Mouse (Mus musculus): ENCODE results near the gene Rem2. TPM values are rescaled to one million over a fixed set of nuclear protein-coding genes. Genes with fewer than 3 reads are reported as not detected.

The Rem2 gene
- polyA plus RNA-seq, 1 experiment = 0.22 TPM

DNA sequence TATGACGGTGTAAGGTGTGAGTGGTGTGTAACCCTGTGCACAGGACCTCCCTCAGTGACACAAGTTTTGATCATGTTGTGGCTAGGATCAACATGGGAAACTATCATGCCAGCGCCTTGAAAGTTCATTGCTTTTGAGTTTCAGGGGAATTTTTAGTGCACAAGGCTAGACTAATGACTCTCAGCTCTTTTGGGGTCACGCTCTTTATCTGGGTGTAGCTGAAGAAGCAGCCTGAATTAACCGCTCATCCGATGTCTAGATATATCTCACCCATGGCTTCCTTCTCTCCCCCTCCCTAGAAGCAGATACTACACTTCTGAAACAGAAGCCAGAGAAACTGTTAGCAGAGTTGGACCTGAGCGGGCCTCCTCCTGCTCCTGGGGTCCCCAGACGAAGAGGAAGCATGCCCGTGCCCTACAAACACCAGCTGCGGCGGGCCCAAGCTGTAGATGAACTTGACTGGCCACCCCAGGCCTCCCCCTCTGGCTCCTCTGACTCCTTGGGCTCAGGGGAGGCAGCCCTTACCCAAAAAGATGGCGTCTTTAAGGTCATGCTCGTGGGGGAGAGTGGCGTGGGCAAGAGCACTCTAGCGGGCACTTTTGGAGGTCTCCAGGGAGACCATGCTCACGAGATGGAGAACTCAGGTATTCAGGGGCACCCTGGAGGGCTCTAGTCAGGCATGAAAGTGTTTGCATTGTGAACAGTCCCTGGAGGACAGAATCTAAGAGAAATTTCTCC, 1.4 kb downstream of the Rem2 start:
- DNase-seq (ENCODE audit: low read depth in 1 of 2, low spot score in 2 of 2) = no peak
- Histone ChIP-seq H3K27me3 (ENCODE audit: control insufficient read depth, insufficient read depth, low read length) (no peaks in the 10 kb centered on the region), H3K27ac (ENCODE audit: insufficient read depth, low read length) (no peak overlapping the region), H3K36me3 (ENCODE audit: control insufficient read depth, insufficient read depth, low read length) (no peaks in the 10 kb centered on the region), H3K4me1 (ENCODE audit: control insufficient read depth, insufficient read depth, insufficient read length) (peaks cover 34% of the 10 kb centered on the region), H3K4me3 (ENCODE audit: extremely low read depth, insufficient read depth, insufficient read length) (no peak overlapping the region)
- TF ChIP-seq CTCF (IDR thresholded peaks at IDR 0.05; ENCODE audit: extremely low read depth, insufficient read depth, insufficient read length, insufficient replicate concordance) (no peak), POLR2A (IDR thresholded peaks at IDR 0.05; ENCODE audit: low read depth, low read length) (no peak)
- 49% methylated on average over 15 of the region's 15 CpGs for WGBS

DNA sequence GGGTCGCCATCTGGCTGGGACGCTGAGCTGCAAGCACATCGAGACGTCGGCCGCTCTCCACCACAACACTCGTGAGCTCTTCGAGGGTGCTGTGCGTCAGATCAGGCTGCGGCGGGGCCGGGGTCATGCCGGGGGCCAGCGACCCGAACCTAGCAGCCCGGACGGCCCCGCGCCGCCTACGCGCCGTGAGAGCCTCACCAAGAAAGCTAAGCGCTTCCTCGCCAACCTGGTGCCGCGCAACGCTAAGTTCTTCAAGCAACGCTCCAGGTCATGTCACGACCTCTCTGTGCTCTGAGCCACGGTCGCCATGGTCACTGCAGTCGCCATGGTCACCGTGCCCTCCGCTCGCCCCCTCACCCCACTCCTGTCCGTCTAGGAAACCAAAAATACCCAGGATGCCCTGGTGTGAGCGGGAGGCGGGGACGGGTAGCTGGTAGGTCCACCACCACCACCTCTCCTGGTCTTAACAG, 3.6 kb downstream of the Rem2 start:
- Histone ChIP-seq H3K4me3 (ENCODE audit: extremely low read depth, insufficient read depth, insufficient read length) (peak overlapping the region; percentile 66; the same call in 1 of the 2 replicates), H3K36me3 (ENCODE audit: control insufficient read depth, insufficient read depth, low read length) (no peaks in the 10 kb centered on the region), H3K4me1 (ENCODE audit: control insufficient read depth, insufficient read depth, insufficient read length) (peaks cover 34% of the 10 kb centered on the region), H3K27ac (ENCODE audit: insufficient read depth, low read length) (no peak overlapping the region), H3K27me3 (ENCODE audit: control insufficient read depth, insufficient read depth, low read length) (no peaks in the 10 kb centered on the region)
- DNase-seq (ENCODE audit: low read depth in 1 of 2, low spot score in 2 of 2) = peak in 1 of 2 experiments; percentile 46
- no peak for TF ChIP-seq POLR2A (IDR thresholded peaks at IDR 0.05; ENCODE audit: low read depth, low read length)
- TF ChIP-seq CTCF (IDR thresholded peaks at IDR 0.05; ENCODE audit: extremely low read depth, insufficient read depth, insufficient read length, insufficient replicate concordance) = no peak
- 7% methylated on average over 40 of the region's 40 CpGs for WGBS

DNA sequence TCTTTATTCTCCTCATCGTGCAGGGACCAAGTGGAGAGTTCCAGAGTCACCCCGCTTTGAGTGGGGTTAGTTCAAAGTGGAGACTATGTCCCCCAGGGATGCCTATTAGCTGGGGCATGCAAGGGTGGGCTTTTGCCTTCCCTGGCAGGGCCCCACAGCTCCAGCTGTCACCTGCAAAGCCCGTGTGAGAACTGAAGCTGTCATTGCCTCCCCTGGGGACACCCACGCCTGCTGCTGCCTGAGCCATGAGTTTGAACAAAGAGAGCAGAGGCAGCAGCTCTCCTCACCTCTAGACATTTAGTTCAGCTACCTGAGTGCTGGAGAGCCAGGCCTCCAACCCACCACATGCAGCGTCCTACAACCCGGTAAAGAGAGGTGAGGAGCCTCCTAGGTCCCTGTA, 4.8 kb downstream of the Rem2 start:
- peak overlapping the region; percentile 45; the same call in 1 of the 2 replicates for H3K27ac ChIP-seq (ENCODE audit: insufficient read depth, low read length)
- DNase-seq (ENCODE audit: low read depth in 1 of 2, low spot score in 2 of 2) = no peak
- peaks cover 34% of the 10 kb centered on the region for H3K4me1 ChIP-seq (ENCODE audit: control insufficient read depth, insufficient read depth, insufficient read length)
- 39% methylated on average over 6 of the region's 6 CpGs for WGBS
- TF ChIP-seq CTCF (IDR thresholded peaks at IDR 0.05; ENCODE audit: extremely low read depth, insufficient read depth, insufficient read length, insufficient replicate concordance) = no peak
- TF ChIP-seq POLR2A (IDR thresholded peaks at IDR 0.05; ENCODE audit: low read depth, low read length) = no peak
- no peak overlapping the region for H3K4me3 ChIP-seq (ENCODE audit: extremely low read depth, insufficient read depth, insufficient read length)
- no peaks in the 10 kb centered on the region for H3K27me3 ChIP-seq (ENCODE audit: control insufficient read depth, insufficient read depth, low read length)
- no peaks in the 10 kb centered on the region for H3K36me3 ChIP-seq (ENCODE audit: control insufficient read depth, insufficient read depth, low read length)

- Histone ChIP-seq H3K27me3 (ENCODE audit: control insufficient read depth, insufficient read depth, low read length) (no peaks in the 10 kb centered on the region), H3K27ac (ENCODE audit: insufficient read depth, low read length) (peak overlapping the region; percentile 45), H3K4me3 (ENCODE audit: extremely low read depth, insufficient read depth, insufficient read length) (no peak overlapping the region), H3K36me3 (ENCODE audit: control insufficient read depth, insufficient read depth, low read length) (no peaks in the 10 kb centered on the region), H3K4me1 (ENCODE audit: control insufficient read depth, insufficient read depth, insufficient read length) (peaks cover 33% of the 10 kb centered on the region)
- TF ChIP-seq CTCF (IDR thresholded peaks at IDR 0.05; ENCODE audit: extremely low read depth, insufficient read depth, insufficient read length, insufficient replicate concordance) (no peak), POLR2A (IDR thresholded peaks at IDR 0.05; ENCODE audit: low read depth, low read length) (no peak)
- WGBS = 16% methylated on average over 8 of the region's 8 CpGs
- DNase-seq (ENCODE audit: low read depth in 1 of 2, low spot score in 2 of 2) = no peak
These were observed 5.5 kb downstream of the Rem2 start for GRCm38 (mm10) chr14:54481402-54481801.

DNA sequence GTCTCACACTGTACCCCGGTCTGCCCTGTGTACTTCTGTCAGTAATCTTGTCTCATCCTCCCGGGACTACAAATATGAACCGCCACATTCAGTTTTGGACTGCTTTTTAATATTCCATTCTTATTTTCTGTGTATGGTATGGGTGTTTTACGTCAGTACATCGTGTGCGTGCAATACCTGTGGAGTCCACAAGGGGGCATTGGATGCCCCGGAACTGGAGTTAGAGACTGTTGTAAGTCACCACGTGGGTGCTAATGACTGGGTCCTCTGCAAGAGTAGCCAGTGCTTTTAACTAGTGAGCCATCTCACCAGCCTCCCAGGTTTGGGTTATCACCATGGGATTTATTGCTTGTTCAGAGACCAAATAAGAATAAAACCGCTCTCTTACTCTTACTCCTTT, 6.6 kb downstream of the Rem2 start:
- 61% methylated on average over 9 of the region's 9 CpGs for WGBS
- TF ChIP-seq POLR2A (IDR thresholded peaks at IDR 0.05; ENCODE audit: low read depth, low read length) = no peak
- peak; percentile 29; the same call in 1 of the 2 replicates for TF ChIP-seq CTCF (IDR thresholded peaks at IDR 0.05; ENCODE audit: extremely low read depth, insufficient read depth, insufficient read length, insufficient replicate concordance)
- Histone ChIP-seq H3K4me3 (ENCODE audit: extremely low read depth, insufficient read depth, insufficient read length) (no peak overlapping the region), H3K27me3 (ENCODE audit: control insufficient read depth, insufficient read depth, low read length) (no peaks in the 10 kb centered on the region), H3K4me1 (ENCODE audit: control insufficient read depth, insufficient read depth, insufficient read length) (peaks cover 26% of the 10 kb centered on the region), H3K36me3 (ENCODE audit: control insufficient read depth, insufficient read depth, low read length) (no peaks in the 10 kb centered on the region), H3K27ac (ENCODE audit: insufficient read depth, low read length) (no peak overlapping the region)
- DNase-seq (ENCODE audit: low read depth in 1 of 2, low spot score in 2 of 2) = peak; percentile 49 to 55

GRCm38 (mm10) chr14:54485899-54486298, 10.0 kb downstream of the Rem2 start:
- 86% methylated on average over 7 of the region's 7 CpGs for WGBS
- no peaks in the 10 kb centered on the region for H3K27me3 ChIP-seq (ENCODE audit: control insufficient read depth, insufficient read depth, low read length)
- H3K4me1 ChIP-seq (ENCODE audit: control insufficient read depth, insufficient read depth, insufficient read length) = peaks cover 9% of the 10 kb centered on the region
- no peak overlapping the region for H3K27ac ChIP-seq (ENCODE audit: insufficient read depth, low read length)
- no peak for DNase-seq (ENCODE audit: low read depth in 1 of 2, low spot score in 2 of 2)
- TF ChIP-seq CTCF (IDR thresholded peaks at IDR 0.05; ENCODE audit: extremely low read depth, insufficient read depth, insufficient read length, insufficient replicate concordance) (no peak), POLR2A (IDR thresholded peaks at IDR 0.05; ENCODE audit: low read depth, low read length) (no peak)
- H3K4me3 ChIP-seq (ENCODE audit: extremely low read depth, insufficient read depth, insufficient read length) = no peak overlapping the region
- no peaks in the 10 kb centered on the region for H3K36me3 ChIP-seq (ENCODE audit: control insufficient read depth, insufficient read depth, low read length)

DNA sequence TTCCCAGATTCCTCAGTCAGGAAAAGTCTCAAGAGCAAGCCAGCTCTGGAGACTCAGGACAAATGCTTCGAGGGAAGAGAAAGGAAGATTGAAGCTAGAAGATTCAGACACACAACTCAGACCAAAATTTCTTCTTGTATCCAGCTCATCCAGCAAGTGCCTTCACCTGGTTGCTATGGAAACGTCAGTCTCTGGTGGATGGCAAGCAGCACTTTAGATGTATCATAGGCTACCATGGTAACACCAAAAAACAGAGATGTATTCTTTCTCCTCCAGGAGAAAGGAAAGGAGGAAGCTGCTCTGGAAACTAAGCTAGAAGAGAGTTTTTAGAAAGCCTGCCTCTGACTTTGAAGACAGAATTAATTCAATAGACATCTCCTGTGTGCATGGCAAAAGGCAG, 11.8 kb downstream of the Rem2 start:
- Histone ChIP-seq H3K27me3 (ENCODE audit: control insufficient read depth, insufficient read depth, low read length) (no peaks in the 10 kb centered on the region), H3K36me3 (ENCODE audit: control insufficient read depth, insufficient read depth, low read length) (no peaks in the 10 kb centered on the region), H3K27ac (ENCODE audit: insufficient read depth, low read length) (no peak overlapping the region), H3K4me3 (ENCODE audit: extremely low read depth, insufficient read depth, insufficient read length) (no peak overlapping the region), H3K4me1 (ENCODE audit: control insufficient read depth, insufficient read depth, insufficient read length) (peaks cover 4% of the 10 kb centered on the region)
- no peak for DNase-seq (ENCODE audit: low read depth in 1 of 2, low spot score in 2 of 2)
- WGBS = 64% methylated on average over 2 of the region's 2 CpGs
- TF ChIP-seq POLR2A (IDR thresholded peaks at IDR 0.05; ENCODE audit: low read depth, low read length) (no peak), CTCF (IDR thresholded peaks at IDR 0.05; ENCODE audit: extremely low read depth, insufficient read depth, insufficient read length, insufficient replicate concordance) (no peak)
